Mouse (Mus musculus): ENCODE data around the gene Ablim1.

- TF ChIP-seq CTCF (IDR thresholded peaks at IDR 0.05; ENCODE audit: control insufficient read depth, insufficient read depth, insufficient read length) (no peak), MYOD1 (IDR thresholded peaks at IDR 0.05; ENCODE audit: control insufficient read depth, insufficient read length, low read depth) (no peak), USF1 (IDR thresholded peaks at IDR 0.05; ENCODE audit: low read depth) (no peak), MAX (IDR thresholded peaks at IDR 0.05) (no peak), FOSL1 (IDR thresholded peaks at IDR 0.05; ENCODE audit: insufficient read depth, low read length, poor library complexity, severe bottlenecking) (no peak)
Observed at GRCm38 (mm10) chr19:57297447-57297846, 17.3 kb downstream of the Ablim1 start.

Data from C2C12 (cell line).